ENCODE assay signal across 17 mouse cellular contexts in the genomic region with DNA sequence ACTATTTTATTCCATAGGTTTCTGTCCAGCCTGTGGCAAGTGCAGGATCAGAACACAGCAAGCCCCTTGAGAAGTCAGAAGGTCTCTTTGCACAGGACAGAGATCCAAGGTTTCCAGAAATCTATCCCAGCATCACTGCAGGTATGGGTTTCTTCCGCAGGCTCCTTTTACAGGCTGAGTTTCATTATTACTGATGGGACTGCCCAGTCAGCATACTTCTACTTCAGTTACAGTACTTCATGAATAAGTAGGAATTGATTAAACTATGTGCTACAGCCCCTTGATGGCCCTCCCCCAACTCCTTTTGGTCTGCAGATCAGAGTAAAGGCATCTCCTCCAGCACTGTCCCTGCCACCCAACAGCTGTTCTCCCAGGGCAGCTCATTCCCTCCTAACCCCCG.
"Had no signal": no experiment of that assay in that cellular context is flagged by ENCODE, and none has a peak within 500 bp of the region (broad histone marks: within the 10 kb centered on the region; RNA-seq: fewer than 3 reads in every experiment).

No protein-coding gene starts in this region.

- H3K4me1 ChIP-seq: neural tube, embryonic 12.5 days; neural tube, embryonic 13.5 days; neural tube, embryonic 15.5 days; stomach, embryonic 15.5 days had no signal

- H3K9ac ChIP-seq: neural tube, embryonic 12.5 days; neural tube, embryonic 13.5 days; neural tube, embryonic 15.5 days; stomach, embryonic 15.5 days had no signal

- H3K27ac ChIP-seq: neural tube, embryonic 12.5 days; neural tube, embryonic 13.5 days; neural tube, embryonic 15.5 days; stomach, embryonic 15.5 days; stomach, postnatal 0 days had no signal

- H3K4me2 ChIP-seq: neural tube, embryonic 12.5 days; neural tube, embryonic 13.5 days; neural tube, embryonic 15.5 days; stomach, embryonic 15.5 days had no signal

- DNase-seq: retina, postnatal 1 day; right cerebral cortex, adult 18-20 months; right cerebral cortex, postnatal 14 days; right cerebral cortex, postnatal 25 days; right cerebral cortex, postnatal 4 days; spleen, adult 18-20 months; thymus, adult 18-20 months; thymus, adult 2 months; thymus, postnatal 14 days; thymus, postnatal 25 days; thymus, postnatal 36 days; thymus, postnatal 4 days had no signal

- H3K9me3 ChIP-seq: neural tube, embryonic 12.5 days; neural tube, embryonic 13.5 days; neural tube, embryonic 15.5 days; stomach, embryonic 15.5 days had no signal

- H3K27me3 ChIP-seq: neural tube, embryonic 12.5 days; neural tube, embryonic 13.5 days; neural tube, embryonic 15.5 days; stomach, embryonic 15.5 days had no signal

- H3K4me3 ChIP-seq: neural tube, embryonic 12.5 days; neural tube, embryonic 13.5 days; neural tube, embryonic 15.5 days; stomach, embryonic 15.5 days had no signal
